Mouse (Mus musculus) lung, embryonic 16.5 days (tissue): Measurements from ENCODE around the gene Mrtfb. TPM values are rescaled to one million over a fixed set of nuclear protein-coding genes. Genes with fewer than 3 reads are reported as not detected.

ENCODE experiments used
- ATAC-seq: fragments of 200-750 bp; cut with Nextera tagmentation; 2 replicates; pipeline ENCODE4 v1.8.0; 2017; ENCODE audit warnings: low read depth, mild to moderate bottlenecking, moderate library complexity
- H3K27ac ChIP-seq: fragments of 300-500 bp; sonication (generic); 2 replicates; pipeline ENCODE4 v1.5.1; 2014; ENCODE audit warnings: mild to moderate bottlenecking, control low read depth, low read length
- H3K27me3 ChIP-seq: fragments of 300-500 bp; sonication (generic); 2 replicates; pipeline ENCODE4 v1.6.1; 2014; ENCODE audit warnings: low read depth, low read length, mixed read lengths; ENCODE audit not compliant: control insufficient read depth, insufficient read depth
- H3K36me3 ChIP-seq: fragments of 300-500 bp; sonication (generic); 2 replicates; pipeline ENCODE4 v1.6.1; 2014; ENCODE audit warnings: low read length; ENCODE audit not compliant: control insufficient read depth, insufficient read depth
- H3K4me1 ChIP-seq: fragments of 300-500 bp; sonication (generic); replicated peaks from 2 replicates; pipeline ENCODE4 v1.6.1; 2014; ENCODE audit warnings: low read length, mixed read lengths; ENCODE audit not compliant: control insufficient read depth, insufficient read depth
- H3K4me2 ChIP-seq: fragments of 300-500 bp; sonication (generic); 2 replicates; pipeline ENCODE4 v1.6.1; 2014; ENCODE audit warnings: low read depth, low read length, control low read depth
- H3K4me3 ChIP-seq: fragments of 300-500 bp; sonication (generic); 2 replicates; pipeline ENCODE4 v1.5.1; 2014; ENCODE audit warnings: mild to moderate bottlenecking, low read length, control low read depth
- H3K9ac ChIP-seq: fragments of 300-500 bp; sonication (generic); 2 replicates; pipeline ENCODE4 v1.6.1; 2014; ENCODE audit warnings: low read length, control low read depth
- H3K9me3 ChIP-seq: fragments of 300-500 bp; sonication (generic); 2 replicates; pipeline ENCODE4 v1.6.1; 2016; ENCODE audit warnings: low read length; ENCODE audit not compliant: control insufficient read depth
- WGBS: fragments of 180-500 bp; shearing (Covaris S2); extraction: QIAGEN DNeasy Blood & Tissue Kit; methylation state at CpG from one replicate; pipeline ENCODE4 v1.1.7; 2014; 5-methylcytosine and 5-hydroxymethylcytosine counted together
- polyA plus RNA-seq: library from polyadenylated mRNA; unstranded; fragments of >200 nt; fragmentation: Nextera tagmentation; extraction: Ambion mirVana; gene quantifications from 2 replicates; pipeline ENCODE4 v1.2.1, GENCODE M21; 2015

Mrtfb gene
- polyA plus RNA-seq = 22.5 and 24.3 TPM in 2 replicates

- H3K27ac ChIP-seq = peak within 1 kb of the TSS; percentile 90
- peak within 1 kb of the TSS; percentile 90 for H3K9ac ChIP-seq
- ATAC-seq = peak; percentile 93
- H3K4me2 ChIP-seq = peak within 1 kb of the TSS; percentile 85
- WGBS = 2% methylated on average over 43 of the region's 56 CpGs
- no peaks in the 10 kb centered on the region for H3K36me3 ChIP-seq
- H3K9me3 ChIP-seq = no peaks in the 10 kb centered on the region
- peak within 1 kb of the TSS; percentile 59 for H3K4me3 ChIP-seq
- no peaks in the 10 kb centered on the region for H3K27me3 ChIP-seq
- peaks cover 18% of the 10 kb centered on the region for H3K4me1 ChIP-seq
Observed at GRCm38 (mm10) chr16:13255855-13256635, at the start of gene Mrtfb. Gene Mrtfb (plus strand): TSS chr16:13256481.

DNA sequence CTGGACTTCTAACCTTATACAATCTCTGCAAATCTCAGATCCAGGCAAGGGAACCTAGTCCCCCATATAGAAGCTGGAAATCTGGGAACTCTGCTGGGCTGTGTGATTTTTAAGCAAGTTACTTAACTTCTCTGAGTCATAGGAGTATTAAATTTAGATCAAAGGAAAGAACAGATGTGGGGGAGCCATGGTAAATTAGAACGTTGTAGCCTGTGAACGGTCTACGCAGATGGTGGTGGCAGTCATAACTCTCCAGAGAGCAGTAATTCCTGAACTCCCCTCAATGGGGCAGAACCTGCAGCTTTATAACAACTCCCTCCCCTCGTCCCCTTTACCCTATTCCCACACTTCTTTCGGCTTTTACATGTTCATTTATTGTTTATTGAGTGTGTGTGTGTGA lies 48.6 kb upstream of the Mrtfb start:
- 52% methylated on average over 5 of the region's 5 CpGs for WGBS
- 0 out of 2 replicates have a peak, but pooled peaks cover 3% of the 10 kb centered on the region for H3K4me1 ChIP-seq
- H3K27ac ChIP-seq = no peak overlapping the region
- H3K4me3 ChIP-seq = no peak overlapping the region
- H3K9ac ChIP-seq = no peak overlapping the region
- no peaks in the 10 kb centered on the region for H3K9me3 ChIP-seq
- ATAC-seq = no peak
- no peak overlapping the region for H3K4me2 ChIP-seq
- H3K36me3 ChIP-seq = no peaks in the 10 kb centered on the region
- no peaks in the 10 kb centered on the region for H3K27me3 ChIP-seq

DNA sequence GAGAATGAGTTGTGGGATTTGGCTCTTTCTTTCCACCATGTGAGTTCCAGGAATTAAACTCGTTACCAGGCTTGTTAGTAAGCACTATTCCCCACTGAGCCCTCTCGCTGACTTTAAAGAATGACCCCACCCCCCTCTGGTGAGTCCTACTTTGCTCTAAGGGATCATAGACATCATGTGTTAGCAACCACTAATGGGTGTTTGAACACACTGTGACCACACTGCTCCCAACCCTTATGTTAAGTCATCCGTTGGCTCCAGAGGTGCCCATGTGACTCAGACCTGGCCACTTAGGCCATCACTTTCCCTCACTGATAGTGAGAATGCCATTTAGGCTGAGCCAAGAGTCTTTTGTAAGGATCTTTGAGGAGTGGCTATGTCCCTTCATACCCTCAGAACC lies 48.2 kb upstream of the Mrtfb start:
- H3K4me3 ChIP-seq = no peak overlapping the region
- H3K9ac ChIP-seq = no peak overlapping the region
- ATAC-seq = no peak
- no peaks in the 10 kb centered on the region for H3K36me3 ChIP-seq
- H3K9me3 ChIP-seq = no peaks in the 10 kb centered on the region
- no peaks in the 10 kb centered on the region for H3K27me3 ChIP-seq
- no peak overlapping the region for H3K27ac ChIP-seq
- H3K4me1 ChIP-seq = 0 out of 2 replicates have a peak, but pooled peaks cover 3% of the 10 kb centered on the region
- 36% methylated on average over 3 of the region's 3 CpGs for WGBS
- H3K4me2 ChIP-seq = no peak overlapping the region

- WGBS = 76% methylated on average over 4 of the region's 4 CpGs
- Histone ChIP-seq H3K4me2 (no peak overlapping the region), H3K27me3 (no peaks in the 10 kb centered on the region), H3K4me1 (peaks cover 6% of the 10 kb centered on the region), H3K4me3 (no peak overlapping the region), H3K9me3 (no peaks in the 10 kb centered on the region), H3K27ac (no peak overlapping the region), H3K9ac (no peak overlapping the region), H3K36me3 (no peaks in the 10 kb centered on the region)
- no peak for ATAC-seq
Observed at GRCm38 (mm10) chr16:13212781-13213180, 43.5 kb upstream of the Mrtfb start.

DNA sequence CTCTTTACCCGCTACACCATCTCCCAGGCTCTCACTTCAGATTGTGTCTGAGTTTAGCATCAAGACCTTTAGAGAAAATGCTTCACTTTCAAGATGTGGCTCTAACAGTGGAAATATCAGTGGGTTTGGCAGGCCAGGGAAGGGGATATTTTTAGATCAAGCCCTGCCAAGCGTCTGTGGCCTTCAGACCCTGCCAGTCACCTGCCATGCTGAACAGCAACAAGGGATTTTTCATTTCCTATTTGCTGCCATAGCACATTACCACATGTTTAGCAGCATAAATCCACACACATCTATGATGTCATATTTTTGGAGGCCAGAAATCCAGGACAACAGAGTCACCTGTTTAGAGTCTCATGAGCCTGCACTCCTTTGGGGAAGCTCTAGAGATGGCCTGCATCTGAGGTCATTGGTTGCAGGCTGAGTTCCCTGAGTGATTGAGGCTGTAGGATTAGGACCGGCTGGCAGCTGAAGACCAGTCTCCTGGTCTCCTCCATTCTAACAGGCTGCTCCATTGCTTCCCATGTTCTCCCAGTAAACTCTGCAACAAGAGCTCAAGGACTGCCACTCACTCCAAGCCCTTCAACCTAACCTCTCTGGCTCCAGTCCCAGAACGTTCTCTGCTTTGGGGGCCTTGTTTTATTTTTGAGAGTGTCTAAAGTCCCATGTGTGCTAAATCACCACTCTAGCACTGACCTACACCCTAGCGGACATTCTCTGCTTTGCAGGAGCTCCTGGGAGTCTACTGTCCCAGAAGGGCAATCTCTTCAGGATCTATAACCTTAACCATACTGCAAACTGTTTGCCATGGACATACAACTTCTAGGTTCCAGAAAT lies 39.9 kb upstream of the Mrtfb start:
- 55% methylated on average over 5 of the region's 5 CpGs for WGBS
- Histone ChIP-seq H3K4me2 (no peak overlapping the region), H3K9ac (no peak overlapping the region), H3K4me1 (peaks cover 11% of the 10 kb centered on the region), H3K9me3 (no peaks in the 10 kb centered on the region), H3K4me3 (no peak overlapping the region), H3K27ac (no peak overlapping the region), H3K36me3 (no peaks in the 10 kb centered on the region), H3K27me3 (no peaks in the 10 kb centered on the region)
- peak; percentile 73 for ATAC-seq

- Histone ChIP-seq H3K36me3 (no peaks in the 10 kb centered on the region), H3K27ac (no peak overlapping the region), H3K9ac (no peak overlapping the region), H3K27me3 (no peaks in the 10 kb centered on the region), H3K9me3 (no peaks in the 10 kb centered on the region), H3K4me2 (no peak overlapping the region), H3K4me1 (peaks cover 14% of the 10 kb centered on the region), H3K4me3 (no peak overlapping the region)
- no peak for ATAC-seq
- 76% methylated on average over 8 of the region's 8 CpGs for WGBS
Observed at GRCm38 (mm10) chr16:13217951-13218350, 38.3 kb upstream of the Mrtfb start.

DNA sequence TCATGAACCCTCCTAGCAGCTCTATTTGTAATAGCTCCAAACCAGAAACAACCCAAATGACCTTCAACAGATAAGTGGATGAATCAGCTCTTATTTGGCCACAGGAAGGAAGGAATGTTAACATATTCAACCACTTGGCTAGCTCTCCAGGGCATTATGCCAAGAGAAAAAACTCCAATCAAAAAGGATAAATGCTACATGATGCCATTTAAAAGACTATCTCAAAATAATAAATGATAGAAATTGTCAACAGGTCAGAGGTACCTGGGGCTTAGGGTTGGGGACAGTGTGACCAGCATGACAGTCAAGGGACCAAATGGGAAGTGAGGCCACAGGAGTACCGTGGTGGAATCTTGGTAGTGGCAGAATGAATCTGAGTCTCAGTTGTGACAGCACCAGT lies 34.8 kb upstream of the Mrtfb start:
- ATAC-seq = no peak
- no peaks in the 10 kb centered on the region for H3K9me3 ChIP-seq
- 39% methylated on average over 1 of the region's 1 CpGs for WGBS
- H3K4me1 ChIP-seq = peaks cover 10% of the 10 kb centered on the region
- no peak overlapping the region for H3K4me3 ChIP-seq
- no peaks in the 10 kb centered on the region for H3K27me3 ChIP-seq
- peak overlapping the region; percentile 44; the same call in 1 of the 2 replicates for H3K27ac ChIP-seq
- no peak overlapping the region for H3K4me2 ChIP-seq
- no peak overlapping the region for H3K9ac ChIP-seq
- no peaks in the 10 kb centered on the region for H3K36me3 ChIP-seq

DNA sequence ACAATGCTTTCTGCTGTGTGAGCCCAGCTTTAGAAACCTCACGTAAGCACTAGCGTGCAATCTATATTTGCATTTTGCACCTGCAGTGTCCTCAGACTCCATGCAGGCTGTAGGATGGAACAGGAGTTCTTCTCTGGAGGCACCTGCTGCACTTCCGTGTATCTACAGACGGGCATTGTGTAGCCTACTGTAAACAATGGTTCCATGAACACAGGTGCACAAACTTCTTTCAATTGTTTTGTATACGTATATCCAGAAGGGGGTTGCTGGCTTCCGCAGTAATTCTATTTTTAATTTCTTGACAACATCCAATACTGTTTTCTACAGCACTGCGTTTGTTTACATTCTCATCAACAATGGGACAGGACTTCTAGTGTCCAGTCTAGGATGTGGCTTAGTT lies 24.2 kb upstream of the Mrtfb start:
- Histone ChIP-seq H3K4me2 (no peak overlapping the region), H3K9ac (no peak overlapping the region), H3K27me3 (no peaks in the 10 kb centered on the region), H3K36me3 (no peaks in the 10 kb centered on the region), H3K4me1 (peaks cover 2% of the 10 kb centered on the region; the same call in 1 of the 2 replicates), H3K4me3 (no peak overlapping the region), H3K9me3 (no peaks in the 10 kb centered on the region), H3K27ac (peak overlapping the region; percentile 75)
- WGBS = 59% methylated on average over 7 of the region's 7 CpGs
- ATAC-seq = peak; percentile 66
